Mouse (Mus musculus) layer of hippocampus, postnatal 36 days (tissue): ENCODE measurements at regions not wholly inside any gene's neighbourhood (a gene's known extent, or its start where the extent isn't known, plus 50 kb on each side); places are given as distances from the start of the nearest gene placed in this dataset.

ENCODE experiments used
- DNase-seq, 2 experiments: peaks; one replicate each; pipeline ENCODE4 v3.0.0; 2022

- DNase-seq = no peak
Measured at GRCm38 (mm10) chr12:13825899-13826298, 326.0 kb downstream of the Fam84a start.

DNA sequence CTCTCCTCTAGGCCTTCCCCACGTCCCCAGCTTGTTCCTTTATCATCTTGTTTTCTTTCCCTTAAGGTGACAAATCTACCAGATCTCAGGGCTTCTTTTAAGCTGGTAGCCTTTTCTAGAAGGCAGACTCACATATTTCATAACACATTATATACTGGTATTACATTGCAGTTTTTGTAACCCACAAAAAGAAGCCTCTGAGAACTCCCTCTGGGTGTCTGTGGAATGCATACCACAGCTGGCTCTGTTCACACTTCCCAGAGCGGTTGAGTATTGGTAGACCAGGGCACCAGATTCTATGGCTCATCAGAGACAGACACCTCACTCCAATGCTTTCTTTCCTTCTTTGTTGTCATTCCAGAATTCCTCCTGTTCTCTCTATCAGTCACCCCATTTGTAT, 336.4 kb downstream of the Fam84a start:
- DNase-seq = no peak

- peak in 1 of 2 experiments; percentile 1 for DNase-seq
Measured at GRCm38 (mm10) chr12:13810155-13810515, 341.7 kb downstream of the Fam84a start.

- no peak for DNase-seq
Measured at GRCm38 (mm10) chr12:13809291-13810154, 342.3 kb downstream of the Fam84a start.

- no peak for DNase-seq
Measured at GRCm38 (mm10) chr12:13779752-13780151, 372.1 kb downstream of the Fam84a start.

DNA sequence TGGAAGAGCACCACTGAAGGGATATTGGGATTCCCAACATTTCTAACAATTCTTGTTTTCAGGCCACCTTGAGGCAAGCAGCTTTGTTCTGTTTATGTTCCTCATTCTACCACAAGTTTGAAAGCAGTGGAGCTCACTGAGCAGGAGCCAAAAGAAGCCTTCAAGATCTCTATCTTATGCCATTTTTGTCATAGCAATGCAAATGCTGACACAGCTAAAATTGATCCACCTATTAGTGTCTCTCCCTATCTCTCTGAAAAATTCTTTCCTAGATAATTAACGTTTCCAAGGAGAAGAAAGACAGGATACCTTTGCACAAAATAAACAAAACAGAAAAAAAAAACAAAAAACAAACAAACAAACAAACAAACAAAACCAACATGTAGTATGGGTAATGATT, 375.2 kb downstream of the Fam84a start:
- DNase-seq = no peak

DNA sequence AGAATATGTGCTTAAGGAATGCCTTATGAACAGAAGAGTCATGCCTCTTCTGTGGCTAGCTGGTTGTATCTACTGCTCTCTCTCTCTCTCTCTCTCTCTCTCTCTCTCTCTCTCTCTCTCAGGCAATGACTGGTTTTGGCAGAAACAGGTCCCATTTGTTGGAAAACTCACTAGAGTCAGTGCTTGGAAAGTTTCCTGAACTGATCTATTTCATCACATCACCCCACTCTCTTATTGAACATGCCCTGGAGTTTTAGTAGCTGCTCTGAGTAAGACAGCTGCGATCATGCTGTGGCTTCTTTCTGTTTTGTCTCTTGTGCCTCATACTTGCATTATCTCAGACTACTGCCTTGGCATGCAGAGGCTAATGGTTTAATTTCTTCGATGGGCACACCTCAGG, 382.2 kb downstream of the Fam84a start:
- DNase-seq = peak; percentile 11 to 16

- DNase-seq = peak; percentile 48 to 52
Measured at GRCm38 (mm10) chr12:13769156-13769555, 382.7 kb downstream of the Fam84a start.

DNA sequence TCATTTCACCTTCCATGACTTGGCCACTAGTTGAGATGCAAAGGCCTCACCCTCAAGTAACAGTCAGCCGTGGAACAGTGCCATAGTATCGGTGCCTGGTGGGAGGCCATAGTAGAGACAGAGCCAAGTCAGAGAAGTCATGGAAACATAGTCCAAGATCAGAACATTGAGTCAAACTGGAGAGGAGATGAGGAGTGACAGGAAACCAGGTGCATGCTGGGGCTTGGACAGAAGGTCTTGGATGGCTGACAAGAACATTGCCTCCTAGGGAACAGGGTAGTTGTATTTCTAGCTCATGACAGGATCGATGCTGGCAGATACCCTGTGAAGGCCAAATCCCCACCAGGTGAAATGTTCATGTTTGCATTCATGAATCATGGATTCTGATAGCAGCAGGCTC, 385.4 kb downstream of the Fam84a start:
- DNase-seq = no peak

GRCm38 (mm10) chr12:13753878-13754277, 398.0 kb downstream of the Fam84a start:
- DNase-seq = no peak

DNA sequence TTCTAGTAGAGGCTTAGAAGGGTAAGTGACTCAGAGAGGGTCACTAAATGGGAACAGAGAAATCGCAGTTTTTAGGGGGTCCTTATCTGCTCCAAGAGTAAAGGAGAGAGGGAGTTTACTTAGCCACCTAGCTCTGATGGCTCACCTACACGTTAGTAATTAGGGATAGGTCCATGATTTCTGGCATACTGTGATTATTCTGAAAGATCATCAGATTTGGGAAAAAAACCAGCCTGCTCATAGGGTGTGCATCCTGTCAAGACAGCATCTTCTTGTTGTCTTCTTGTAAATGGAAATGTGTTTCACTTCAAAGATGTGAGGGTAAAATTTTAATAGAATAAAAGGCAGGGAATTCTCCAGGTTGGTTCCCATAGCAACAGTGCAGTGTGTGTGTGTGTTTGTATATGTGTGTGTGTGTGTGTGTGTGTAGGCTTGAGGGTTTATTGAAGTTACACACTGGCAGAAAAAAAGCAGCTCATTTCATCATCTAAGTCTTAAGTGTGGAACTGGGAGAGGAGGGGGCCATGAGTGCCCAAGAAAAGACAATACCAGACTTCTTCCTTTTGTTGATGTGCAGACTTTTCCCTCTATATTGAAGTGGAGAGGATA, 407.4 kb downstream of the Fam84a start:
- DNase-seq = no peak

GRCm38 (mm10) chr12:13729901-13730637, 421.8 kb downstream of the Fam84a start:
- DNase-seq = no peak

- DNase-seq = no peak
Measured at GRCm38 (mm10) chr12:13728986-13729385, 422.9 kb downstream of the Fam84a start.

DNA sequence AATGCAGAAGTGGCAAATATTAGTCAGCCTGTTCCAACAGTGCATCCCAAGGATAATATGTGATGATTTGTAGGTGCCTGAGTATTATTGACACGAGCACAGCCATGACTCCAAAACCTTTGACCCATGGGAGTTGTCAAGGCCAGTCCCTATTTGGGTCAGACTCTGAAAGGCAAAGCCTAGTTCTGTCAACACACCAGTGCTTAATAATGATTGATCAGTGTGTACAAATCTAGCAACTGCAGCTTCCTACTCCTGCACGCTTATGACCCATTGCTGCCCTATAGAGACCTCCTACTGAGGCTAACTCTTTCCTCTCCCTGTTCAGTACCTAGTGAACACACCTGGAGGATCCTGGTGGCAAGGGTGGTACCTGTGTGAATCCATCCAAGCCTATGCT, 427.3 kb downstream of the Fam84a start:
- DNase-seq = no peak

DNA sequence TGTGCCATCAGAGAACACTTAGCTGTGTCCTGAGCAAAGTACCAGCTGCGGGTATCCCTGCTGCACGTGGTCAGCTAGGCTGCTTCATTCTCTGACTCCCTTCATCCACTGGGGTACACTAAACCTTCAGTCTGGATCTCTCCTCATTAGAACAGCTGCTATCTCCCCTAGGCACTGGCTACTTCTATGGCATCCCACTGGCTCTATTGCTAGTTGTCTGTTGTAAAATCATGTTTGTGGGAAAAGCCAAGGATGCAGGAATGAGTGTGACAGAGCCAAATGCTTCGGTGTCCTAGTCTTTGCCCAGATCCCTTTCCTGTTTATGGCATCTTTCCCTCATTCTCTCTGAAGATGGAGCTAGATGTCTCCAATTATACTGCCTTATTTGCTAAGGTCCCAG, 440.9 kb downstream of the Nbas start:
- no peak for DNase-seq

- DNase-seq = no peak
Measured at GRCm38 (mm10) chr12:13707747-13708146, 438.8 kb downstream of the Nbas start.

DNA sequence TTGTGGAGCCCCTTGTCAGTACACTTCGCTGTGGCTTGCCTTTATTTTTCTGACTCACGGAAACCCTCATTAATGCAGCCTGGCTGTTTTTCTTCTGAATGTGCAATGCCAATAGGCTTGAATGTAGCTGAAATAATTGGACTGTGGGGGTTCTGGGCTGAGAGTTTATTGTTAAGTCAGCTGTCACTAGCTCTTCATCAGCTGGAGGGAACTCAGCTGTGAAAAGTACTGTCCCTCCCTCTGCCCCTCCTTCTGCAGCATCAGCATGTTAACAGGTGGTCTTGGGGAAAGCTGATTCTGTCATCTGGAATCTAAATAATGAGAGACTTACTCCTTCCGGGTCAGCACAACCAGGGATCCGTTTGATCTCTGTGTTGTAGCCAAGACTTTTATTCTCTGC, 437.6 kb downstream of the Nbas start:
- no peak for DNase-seq

DNA sequence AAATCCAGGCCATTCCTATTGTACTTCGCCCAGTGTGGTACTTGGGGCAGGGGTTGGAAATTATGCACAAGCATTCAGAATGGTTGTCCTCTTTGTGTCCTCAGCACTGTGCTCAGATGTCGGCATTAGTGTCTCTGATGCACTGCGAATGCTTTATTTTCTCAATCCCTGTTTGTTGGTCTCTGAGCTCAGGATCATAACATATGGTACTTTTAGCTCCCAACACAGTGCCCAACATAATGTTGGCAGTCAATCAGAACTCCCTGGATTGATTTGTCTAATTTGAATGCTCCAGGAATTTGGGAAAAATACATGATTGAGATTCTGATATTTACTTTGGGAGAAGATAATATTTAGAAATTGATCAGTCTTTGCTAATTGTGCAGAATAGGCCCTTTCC, 434.7 kb downstream of the Nbas start:
- peak in 1 of 2 experiments; percentile 8 for DNase-seq

- DNase-seq = no peak
Measured at GRCm38 (mm10) chr12:13699858-13700257, 430.9 kb downstream of the Nbas start.

- DNase-seq = no peak
Measured at GRCm38 (mm10) chr12:13698834-13699233, 429.9 kb downstream of the Nbas start.

DNA sequence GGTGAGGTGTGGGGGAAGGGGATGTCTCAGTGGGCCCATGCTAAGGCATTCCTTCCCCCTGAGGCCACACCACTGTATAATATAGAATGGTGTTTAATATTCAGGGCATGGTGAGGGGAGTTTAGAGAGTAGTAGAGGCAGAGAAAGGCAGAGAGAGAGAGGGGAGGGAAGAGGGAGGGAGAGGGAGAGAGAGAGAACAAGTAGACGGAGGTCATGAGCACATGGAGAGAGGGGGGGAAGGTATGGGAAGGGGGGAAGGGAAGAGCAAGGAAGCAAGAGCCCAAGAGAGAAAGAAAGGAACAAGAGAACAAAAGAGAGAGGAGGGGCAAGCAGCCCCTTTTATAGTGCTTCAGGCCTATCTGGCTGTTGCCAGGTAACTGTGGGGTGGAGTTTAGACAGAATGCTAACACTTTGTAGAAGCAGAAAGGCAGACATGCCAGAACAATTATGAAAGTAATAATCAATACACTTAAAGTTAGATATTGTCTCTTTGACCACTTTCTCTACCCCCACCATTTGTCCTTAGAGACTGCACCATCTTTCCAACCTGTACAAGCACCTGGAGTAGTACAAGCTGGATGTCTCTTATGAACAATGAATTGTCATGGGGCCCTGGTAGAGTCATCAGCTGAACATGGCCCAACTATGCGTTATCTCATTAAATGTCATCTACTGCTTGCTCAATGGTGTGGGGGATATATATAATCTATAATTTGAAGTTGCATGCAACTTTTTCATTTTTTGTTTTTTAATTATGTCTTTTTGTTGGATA, 422.6 kb downstream of the Nbas start:
- DNase-seq = no peak

DNA sequence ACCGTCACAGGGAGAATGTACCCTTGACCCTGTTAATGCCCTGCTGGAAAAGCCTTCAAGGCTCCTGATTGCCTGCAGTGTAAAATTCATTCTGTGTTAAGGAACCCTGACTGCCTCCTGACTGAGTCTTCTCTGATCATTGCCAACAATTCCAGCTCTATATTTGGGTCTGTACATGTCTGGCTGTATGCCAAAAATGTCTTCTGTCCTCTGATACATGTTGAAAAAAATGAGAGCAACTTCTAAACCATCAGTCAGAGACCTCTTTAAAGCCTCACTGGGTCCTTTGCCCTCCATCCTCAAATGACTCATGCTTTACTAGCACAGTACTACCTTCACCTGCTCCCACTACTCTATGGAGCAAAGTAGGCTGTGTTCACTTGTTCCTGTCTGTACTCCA, 408.3 kb downstream of the Nbas start:
- no peak for DNase-seq

DNA sequence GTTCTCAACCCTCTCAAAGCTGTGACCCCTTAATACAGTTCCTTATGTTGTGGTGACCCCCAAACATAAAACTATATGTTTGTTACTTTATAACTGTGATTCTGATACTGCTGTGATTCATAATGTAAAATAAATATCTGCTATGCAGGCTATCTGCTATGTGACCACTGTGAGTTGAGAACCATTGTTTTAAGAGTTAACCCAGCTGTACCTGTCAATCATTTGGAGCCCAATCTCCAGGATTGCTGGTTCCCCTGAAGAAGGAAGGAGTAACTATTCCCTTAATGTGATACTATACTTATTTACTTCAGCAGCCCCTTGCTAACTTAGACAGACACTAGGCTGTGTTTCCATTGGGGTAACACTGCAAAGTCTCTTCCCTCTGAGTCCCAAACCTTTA, 400.5 kb downstream of the Nbas start:
- DNase-seq = no peak
